Mouse (Mus musculus): ENCODE results near the gene Taf1c. TPM values are rescaled to one million over a fixed set of nuclear protein-coding genes. Genes with fewer than 3 reads are reported as not detected.

Gene Taf1c
- total RNA-seq, 2 experiments from 2014 or later = 11.2 to 12.5 TPM

GRCm38 (mm10) chr8:119627199-119627598 is 22.2 kb upstream of the Taf1c start:
- intact Hi-C loops (cut with DNase I) = no loop called here
- no peak for DNase-seq (ENCODE audit: extremely low spot score in 1 of 2, low spot score in 2 of 2)

DNA sequence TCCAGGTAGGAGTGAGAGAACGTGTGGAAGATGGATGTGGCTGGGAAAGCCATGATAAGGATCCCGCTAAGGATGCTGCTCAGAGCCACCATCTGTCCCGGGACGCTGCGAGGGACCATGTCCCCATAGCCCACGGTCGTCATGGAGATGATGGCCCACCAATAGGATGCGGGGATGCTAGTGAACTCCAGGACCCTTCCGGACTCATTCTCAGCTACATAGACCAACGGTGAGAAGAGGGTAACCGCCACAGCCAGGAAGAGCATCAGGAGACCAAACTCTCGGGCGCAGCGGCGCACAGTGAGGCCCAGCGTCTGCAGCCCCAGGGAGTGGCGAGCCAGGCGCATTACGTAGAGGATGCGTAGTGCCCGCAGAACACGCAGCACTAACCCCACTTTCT is 20.8 kb upstream of the Taf1c start:
- intact Hi-C loops (cut with DNase I) = no loop called here
- DNase-seq (ENCODE audit: extremely low spot score in 1 of 2, low spot score in 2 of 2) = no peak

DNA sequence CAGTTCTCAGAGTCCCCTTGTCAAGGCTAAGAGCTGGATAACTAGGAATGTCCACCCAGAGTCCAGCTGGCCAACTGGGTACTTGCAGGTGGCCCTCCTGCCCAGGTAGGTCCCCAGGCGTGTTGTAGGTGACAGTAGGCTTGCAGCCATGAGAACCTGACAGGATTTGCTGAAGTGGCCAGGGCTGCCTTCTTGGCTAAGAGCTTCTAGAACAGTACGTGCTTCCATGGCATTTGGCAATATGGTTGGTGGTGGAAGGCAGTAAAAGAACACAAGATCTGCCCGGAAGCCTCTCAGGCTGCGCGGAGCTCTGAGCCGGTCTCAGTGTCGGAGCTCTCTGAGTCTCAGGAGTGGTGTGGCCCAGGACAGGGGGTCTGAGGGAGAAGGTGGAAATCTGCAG is 19.9 kb upstream of the Taf1c start:
- DNase-seq (ENCODE audit: extremely low spot score in 1 of 2, low spot score in 2 of 2) = no peak
- intact Hi-C loops (cut with DNase I) = no loop called here

GRCm38 (mm10) chr8:119623744-119624143 is 18.7 kb upstream of the Taf1c start:
- intact Hi-C loops (cut with DNase I) = no loop called here
- no peak for DNase-seq (ENCODE audit: extremely low spot score in 1 of 2, low spot score in 2 of 2)

- no peak for DNase-seq (ENCODE audit: extremely low spot score in 1 of 2, low spot score in 2 of 2)
- intact Hi-C loops (cut with DNase I) = no loop called here
These were observed 18.0 kb upstream of the Taf1c start for GRCm38 (mm10) chr8:119623061-119623460.

DNA sequence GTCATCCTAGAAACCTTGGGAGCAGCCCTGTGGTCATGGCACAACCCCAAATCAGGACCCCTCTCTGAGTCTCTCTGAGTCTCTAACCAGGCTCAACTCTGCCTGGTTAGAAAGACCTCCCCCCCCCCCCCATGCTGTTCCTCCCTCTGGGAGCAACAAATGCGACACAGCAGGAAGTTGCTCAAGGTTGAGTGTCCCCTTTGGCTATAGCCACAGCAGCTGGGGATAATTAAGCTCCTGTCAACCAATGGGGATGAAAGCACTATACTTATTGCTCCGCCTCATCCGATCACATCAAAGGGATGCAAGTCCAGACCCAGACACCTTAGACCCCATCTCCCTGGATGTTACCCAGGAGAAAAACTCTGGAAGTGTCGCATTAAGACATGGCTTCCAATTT is 17.5 kb upstream of the Taf1c start:
- intact Hi-C loops (cut with DNase I) = no loop called here
- DNase-seq (ENCODE audit: extremely low spot score in 1 of 2, low spot score in 2 of 2) = no peak

DNA sequence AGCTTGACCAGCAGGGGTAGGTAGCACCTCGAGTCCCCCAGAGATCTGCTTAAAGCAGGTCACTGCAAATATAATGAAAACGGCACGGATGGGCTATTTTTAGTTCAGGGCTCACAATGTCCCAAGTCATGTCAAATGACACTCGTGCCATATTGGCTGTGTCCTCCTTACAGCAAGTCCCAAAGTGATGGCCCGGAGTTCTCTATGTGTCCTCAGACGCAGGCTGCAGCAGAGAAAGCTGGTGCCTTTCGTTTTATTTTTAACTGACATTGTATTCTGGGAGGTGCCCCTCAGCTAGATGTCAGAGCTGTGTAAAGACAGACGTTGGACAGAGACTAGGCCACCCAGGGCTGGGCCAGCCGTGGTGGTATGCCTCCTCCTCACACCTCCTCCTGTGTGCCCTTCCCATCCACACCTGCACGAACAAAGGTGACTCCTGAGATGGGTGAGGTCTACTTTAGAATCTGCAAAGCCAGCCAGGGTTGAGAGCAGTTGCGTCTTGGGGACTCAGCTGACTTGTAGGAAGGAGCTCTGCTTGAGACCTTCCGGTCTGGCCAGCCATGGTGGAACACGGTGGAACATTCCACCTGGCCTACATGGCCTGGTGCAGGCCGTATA is 15.9 kb upstream of the Taf1c start:
- intact Hi-C loops (cut with DNase I) = no loop called here

GRCm38 (mm10) chr8:119620116-119620840 is 15.3 kb upstream of the Taf1c start:
- no peak for DNase-seq (ENCODE audit: extremely low spot score in 1 of 2, low spot score in 2 of 2)
- intact Hi-C loops (cut with DNase I) = no loop called here

More for the DNA sequence above, 15.9 kb upstream of the Taf1c start:
- no peak for DNase-seq (ENCODE audit: extremely low spot score in 1 of 2, low spot score in 2 of 2)

DNA sequence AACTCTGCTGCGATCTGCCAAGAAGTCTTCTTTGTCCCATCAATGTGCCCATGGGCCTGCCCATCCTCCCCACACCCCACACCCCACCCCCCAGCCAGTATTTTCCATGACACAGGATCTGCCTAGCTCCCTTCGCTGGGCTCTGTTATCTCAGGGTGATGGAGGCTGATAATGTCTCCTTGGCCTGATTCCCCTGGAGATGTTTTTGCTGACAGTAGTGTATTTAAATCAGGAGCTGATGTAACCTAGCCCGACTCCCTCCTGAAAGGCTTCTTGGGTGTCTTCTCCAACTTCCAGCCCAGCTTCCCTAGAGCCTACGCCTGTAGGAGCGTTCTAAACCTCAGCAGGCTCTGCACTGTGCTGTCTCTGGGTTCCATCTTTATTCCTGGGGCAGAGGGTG is 13.9 kb upstream of the Taf1c start:
- intact Hi-C loops (cut with DNase I) = no loop called here
- no peak for DNase-seq (ENCODE audit: extremely low spot score in 1 of 2, low spot score in 2 of 2)

- intact Hi-C loops (cut with DNase I) = no loop called here
- no peak for DNase-seq (ENCODE audit: extremely low spot score in 1 of 2, low spot score in 2 of 2)
These were observed 12.6 kb upstream of the Taf1c start for GRCm38 (mm10) chr8:119617586-119617985.

- DNase-seq (ENCODE audit: extremely low spot score in 1 of 2, low spot score in 2 of 2) = no peak
- intact Hi-C loops (cut with DNase I) = no loop called here
These were observed 11.8 kb upstream of the Taf1c start for GRCm38 (mm10) chr8:119616811-119617210.

DNA sequence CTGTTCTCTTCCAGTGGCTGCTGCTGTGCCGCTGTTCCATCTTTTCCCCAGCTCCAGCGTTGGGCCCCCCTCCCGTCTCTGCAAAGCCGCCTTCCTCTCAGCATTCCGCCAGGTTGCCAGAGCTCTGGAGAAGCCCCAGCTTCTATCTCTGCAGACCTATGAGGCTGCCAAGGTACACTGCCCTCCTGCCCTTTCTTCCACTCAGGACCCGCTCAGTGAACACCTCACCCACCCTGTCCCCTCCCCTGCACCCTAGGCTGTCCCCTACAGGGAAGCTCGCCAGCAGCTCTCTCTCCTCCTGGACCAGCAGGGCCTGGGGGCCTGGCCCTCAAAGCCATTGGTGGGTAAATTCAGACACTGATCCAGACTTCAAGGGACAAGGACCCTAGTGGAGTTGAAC is 11.3 kb upstream of the Taf1c start:
- intact Hi-C loops (cut with DNase I) = no loop called here
- no peak for DNase-seq (ENCODE audit: extremely low spot score in 1 of 2, low spot score in 2 of 2)

DNA sequence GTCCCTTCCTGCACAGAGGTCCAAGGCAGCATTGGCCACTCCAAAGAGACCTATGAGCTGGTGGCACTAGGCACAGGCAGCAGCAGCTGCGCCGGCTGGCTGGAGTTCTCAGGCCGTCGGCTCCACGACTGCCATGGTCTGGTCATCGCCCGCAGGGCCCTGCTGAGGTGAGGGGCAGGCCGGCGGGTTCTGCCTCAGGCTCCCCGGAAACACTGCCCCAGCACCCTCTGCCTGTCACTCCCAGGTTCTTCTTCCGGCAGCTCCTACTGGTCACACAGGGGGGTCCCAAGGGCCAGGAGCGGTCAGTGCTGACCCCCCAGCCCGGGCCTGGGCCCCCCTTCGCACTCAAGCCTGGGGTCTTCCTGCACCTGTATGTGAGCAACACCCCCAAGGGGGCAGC is 10.1 kb upstream of the Taf1c start:
- intact Hi-C loops (cut with DNase I) = no loop called here

GRCm38 (mm10) chr8:119612471-119612870 is 7.4 kb upstream of the Taf1c start, which contains the start of gene Adad2:
Adad2 (plus strand) TSS chr8:119612747.
- intact Hi-C loops (cut with DNase I) = no loop called here
- no peak for DNase-seq (ENCODE audit: extremely low spot score in 1 of 2, low spot score in 2 of 2)

More for the DNA sequence above, 10.1 kb upstream of the Taf1c start:
- DNase-seq (ENCODE audit: extremely low spot score in 1 of 2, low spot score in 2 of 2) = no peak

DNA sequence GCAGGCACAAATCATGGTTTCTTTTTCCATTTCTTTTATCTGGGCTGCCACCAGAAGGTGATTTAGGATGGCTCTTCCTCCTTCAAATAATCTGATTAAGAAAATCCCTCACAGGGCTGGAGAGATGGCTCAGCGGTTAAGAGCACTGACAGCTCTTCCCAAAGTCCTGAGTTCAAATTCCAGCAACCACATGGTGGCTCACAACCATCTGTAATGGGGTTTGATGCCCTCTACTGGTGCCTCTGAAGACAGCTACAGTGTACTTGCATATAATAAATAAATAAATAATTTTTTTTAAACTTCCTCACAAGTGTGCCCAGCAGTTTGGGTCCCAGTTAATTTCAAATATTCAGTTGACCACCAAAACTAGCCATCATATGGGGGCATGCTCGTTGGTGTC is 1.2 kb upstream of the Taf1c start:
- no peak for DNase-seq (ENCODE audit: extremely low spot score in 1 of 2, low spot score in 2 of 2)
- intact Hi-C loops (cut with DNase I) = no loop called here

DNA sequence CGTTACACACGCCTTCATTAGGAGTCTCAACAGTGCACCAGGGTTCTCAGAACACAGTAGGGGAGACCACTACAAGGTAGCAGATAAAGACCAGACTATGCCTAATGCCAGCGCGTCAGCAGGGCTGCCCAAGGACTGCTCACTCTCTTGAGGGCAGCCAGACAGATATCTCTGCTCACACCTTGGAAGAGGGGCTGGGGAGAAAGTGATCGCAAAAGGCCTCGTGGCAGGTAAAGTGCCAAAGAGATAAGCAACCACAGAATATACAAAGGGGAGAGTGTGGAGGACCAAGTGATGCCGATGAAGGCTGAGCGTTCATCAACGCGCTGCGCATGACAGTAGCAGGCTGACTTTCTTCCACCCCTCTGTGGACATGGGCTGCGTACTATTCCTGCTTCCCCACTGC is 621 bp downstream of the Taf1c start:
- intact Hi-C loops (cut with DNase I) = no loop called here
- DNase-seq (ENCODE audit: extremely low spot score in 1 of 2, low spot score in 2 of 2) = no peak

DNA sequence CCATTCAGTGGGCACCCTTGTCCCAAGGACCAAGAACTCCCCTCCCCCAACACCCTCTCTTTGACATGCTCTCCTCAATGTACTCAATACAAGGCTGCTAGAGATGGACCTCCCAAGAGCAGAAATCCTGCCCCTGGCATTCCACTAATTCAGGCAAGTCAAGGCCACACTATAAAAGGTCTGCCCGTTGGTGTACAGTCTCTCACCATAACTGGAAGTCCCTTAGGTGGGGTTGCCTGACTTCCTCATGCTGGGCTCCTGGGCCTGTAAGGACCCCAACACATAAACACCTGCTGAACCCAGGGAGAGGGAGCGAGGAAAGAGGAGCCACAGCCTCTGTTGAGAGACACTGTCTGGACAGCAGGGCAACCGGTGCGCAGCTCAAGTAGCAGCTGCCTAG is 1.3 kb downstream of the Taf1c start:
- DNase-seq (ENCODE audit: extremely low spot score in 1 of 2, low spot score in 2 of 2) = no peak
- intact Hi-C loops (cut with DNase I) = no loop called here

DNA sequence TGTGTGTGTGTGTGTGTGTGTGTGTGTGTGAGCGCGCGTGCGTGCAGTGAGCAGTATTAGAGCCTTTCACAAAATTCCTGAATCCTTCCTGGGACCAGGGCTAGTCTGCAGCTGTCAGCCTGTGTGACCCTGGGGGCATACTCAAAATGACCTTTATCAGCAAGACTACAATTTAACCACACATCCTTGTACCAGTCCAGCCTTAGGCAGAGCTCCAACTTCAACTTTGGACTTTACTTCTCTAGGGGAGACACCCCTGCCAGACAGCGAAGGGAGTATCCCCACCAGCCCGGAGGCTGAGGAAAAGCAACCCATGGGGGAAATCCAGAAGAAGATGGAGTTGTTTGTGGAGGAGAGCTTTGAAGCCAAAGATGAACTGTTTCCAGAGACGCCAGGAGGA is 13.6 kb downstream of the Taf1c start:
- no peak for DNase-seq (ENCODE audit: extremely low spot score in 1 of 2, low spot score in 2 of 2)
- intact Hi-C loops (cut with DNase I) = no loop called here

DNA sequence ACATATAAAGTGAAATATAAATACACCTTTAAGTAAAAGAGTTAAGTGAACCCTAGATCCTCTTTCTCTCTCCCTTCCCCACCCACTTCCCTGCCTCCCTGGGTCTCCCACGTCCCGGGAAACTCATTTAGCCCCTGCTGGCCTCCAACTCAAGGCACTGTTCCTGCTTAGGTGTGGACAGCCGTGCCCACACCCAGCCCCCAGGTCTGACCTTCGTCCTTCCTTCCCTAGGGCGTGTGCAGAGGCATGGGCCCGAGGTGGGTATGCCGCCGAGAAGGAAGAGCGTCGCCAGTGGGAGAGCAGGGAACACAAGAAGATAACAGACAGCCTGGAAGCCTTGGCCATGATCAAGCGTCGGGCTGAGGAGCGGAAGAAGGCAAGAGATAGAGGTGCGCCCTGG is 14.7 kb downstream of the Taf1c start:
- no peak for DNase-seq (ENCODE audit: extremely low spot score in 1 of 2, low spot score in 2 of 2)

DNA sequence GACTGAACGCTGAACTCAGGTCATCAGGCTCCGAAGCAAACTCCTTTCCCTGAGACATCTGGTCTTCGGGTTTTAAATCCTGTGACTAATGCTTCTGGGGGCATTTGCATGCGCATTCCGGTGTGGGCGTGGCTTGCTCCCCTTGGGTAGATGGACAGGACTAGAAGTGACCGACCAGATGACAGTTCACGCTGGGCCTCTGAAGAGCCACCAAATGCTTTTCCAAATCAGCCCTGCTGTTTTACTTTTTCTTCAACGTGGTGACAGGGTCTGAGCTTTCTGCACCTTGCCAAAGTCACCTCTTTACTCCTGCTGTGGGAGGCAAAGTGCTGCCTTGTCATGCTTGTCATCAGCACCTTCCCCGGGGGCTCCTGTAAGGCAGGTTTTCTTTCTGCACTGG is 16.2 kb downstream of the Taf1c start:
- no peak for DNase-seq (ENCODE audit: extremely low spot score in 1 of 2, low spot score in 2 of 2)
- intact Hi-C loops (cut with DNase I) = no loop called here

More for the DNA sequence above, 14.7 kb downstream of the Taf1c start:
- intact Hi-C loops (cut with DNase I) = no loop called here

DNA sequence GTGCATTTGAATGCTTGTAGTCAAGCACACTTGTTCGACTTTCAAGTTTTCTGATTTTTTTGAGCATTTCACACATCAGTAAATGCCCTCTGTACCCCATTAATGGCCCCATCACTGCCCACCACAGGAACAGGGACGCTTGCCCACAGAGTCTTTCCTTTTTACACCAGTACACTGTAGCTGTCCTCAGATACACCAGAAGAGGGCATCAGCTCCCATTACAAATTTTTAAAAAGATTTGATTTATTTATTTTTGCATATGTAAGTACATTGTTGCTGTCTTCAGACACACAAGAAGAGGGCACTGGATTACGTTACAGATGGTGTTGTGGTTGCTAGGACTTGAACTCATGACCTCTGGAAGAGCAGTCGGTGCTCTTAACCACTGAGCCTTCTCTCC is 16.7 kb downstream of the Taf1c start:
- DNase-seq (ENCODE audit: extremely low spot score in 1 of 2, low spot score in 2 of 2) = no peak
- intact Hi-C loops (cut with DNase I) = no loop called here
